Mouse (Mus musculus) brain, embryonic 14.5 days (tissue): ENCODE data around the gene Fbxo27.
A peak's percentile ranks its signal among the peaks of the same experiment; 100 is the strongest.

Source experiments
- CTCF ChIP-seq: fragments of 200-500 bp; IDR thresholded peaks from 2 replicates; pipeline ENCODE4 v1.5.1; 2012; ENCODE audit warnings: inconsistent platforms, mild to moderate bottlenecking, moderate library complexity, borderline replicate concordance; ENCODE audit not compliant: insufficient read depth, insufficient read length; ENCODE audit errors: extremely low read depth
- POLR2A ChIP-seq: fragments of 200-500 bp; IDR thresholded peaks from 2 replicates; pipeline ENCODE4 v1.6.1; 2012; ENCODE audit warnings: mild to moderate bottlenecking, inconsistent platforms, borderline replicate concordance; ENCODE audit not compliant: poor library complexity, insufficient read depth, insufficient read length, severe bottlenecking; ENCODE audit errors: extremely low read depth

GRCm38 (mm10) chr7:28651157-28651556 is 41.5 kb upstream of the Fbxo27 start:
- TF ChIP-seq POLR2A (no peak), CTCF (peak; percentile 26; the same call in 1 of the 2 replicates)
